Comparison of ENCODE assay signal across 26 mouse cellular contexts in genomic region chr7:129938141-129938540, GRCm38 (mm10).
DNase-seq lines count a peak whose midpoint lies in the region; ATAC-seq and TF ChIP-seq lines count a peak whose summit lies in the region.
"Had no signal": no experiment of that assay in that cellular context is flagged by ENCODE, and none has a peak within 500 bp of the region (broad histone marks: within the 10 kb centered on the region; RNA-seq: fewer than 3 reads in every experiment).

No protein-coding gene starts in this region.

- DNase-seq in intestine, embryonic 14.5 days (ENCODE audit: low spot score): no peak
- peak; percentile 21 for DNase-seq in midbrain, embryonic 11.5 days (ENCODE audit: low spot score, missing footprints)
- no peak for DNase-seq in midbrain, postnatal 0 days (ENCODE audit: low spot score)
- peak; percentile 66 for DNase-seq in large intestine, adult 2 months (ENCODE audit: low read depth, low spot score)
- DNase-seq in MN1 (ENCODE audit: low spot score): no peak
- DNase-seq in testis, postnatal 10 days (ENCODE audit: low spot score): no peak
- DNase-seq: adrenal gland, adult 2 months; adrenal gland, postnatal 10 days; adrenal gland, postnatal 25 days; B cell, adult 2 months; cerebellum, adult 11 months; cerebellum, adult 18-20 months; cerebellum, adult 8-10 months; cerebellum, adult 9-11 months; cerebellum, postnatal 14 days; cerebellum, postnatal 36 days; embryo, embryonic 11 days had no signal

- no peaks in the 10 kb centered on the region for H3K9me3 ChIP-seq in intestine, embryonic 14.5 days (ENCODE audit: control insufficient read depth, low read length)
- H3K9me3 ChIP-seq in intestine, embryonic 16.5 days (ENCODE audit: control insufficient read depth, low read length): no peaks in the 10 kb centered on the region
- H3K9me3 ChIP-seq in midbrain, embryonic 11.5 days (ENCODE audit: control insufficient read depth, low read length): no peaks in the 10 kb centered on the region
- no peaks in the 10 kb centered on the region for H3K9me3 ChIP-seq in midbrain, postnatal 0 days (ENCODE audit: low read length)
- H3K9me3 ChIP-seq: embryonic facial prominence, embryonic 13.5 days; embryonic facial prominence, embryonic 15.5 days; forebrain, embryonic 10.5 days; forebrain, embryonic 12.5 days had no signal

- TF ChIP-seq CTCF in midbrain, postnatal 0 days (IDR thresholded peaks at IDR 0.05): no peak

- no peaks in the 10 kb centered on the region for H3K27me3 ChIP-seq in intestine, embryonic 14.5 days (replicated peaks; ENCODE audit: control insufficient read depth, insufficient read depth, low read length)
- H3K27me3 ChIP-seq in intestine, embryonic 16.5 days (replicated peaks; ENCODE audit: control insufficient read depth, insufficient read depth, low read length): no peaks in the 10 kb centered on the region
- no peaks in the 10 kb centered on the region for H3K27me3 ChIP-seq in midbrain, embryonic 11.5 days (ENCODE audit: control insufficient read depth, insufficient read depth, low read length)
- no peaks in the 10 kb centered on the region for H3K27me3 ChIP-seq in midbrain, postnatal 0 days (ENCODE audit: insufficient read depth, low read length)
- H3K27me3 ChIP-seq: embryonic facial prominence, embryonic 13.5 days; embryonic facial prominence, embryonic 15.5 days; forebrain, embryonic 12.5 days had no signal

- no peaks in the 10 kb centered on the region for H3K4me1 ChIP-seq in intestine, embryonic 14.5 days (replicated peaks; ENCODE audit: control insufficient read depth, insufficient read depth, low read length)
- peaks cover 6% of the 10 kb centered on the region; the same call in 1 of the 2 replicates for H3K4me1 ChIP-seq in intestine, embryonic 16.5 days (ENCODE audit: control insufficient read depth, insufficient read depth, low read length)
- H3K4me1 ChIP-seq in midbrain, embryonic 11.5 days (ENCODE audit: control insufficient read depth, insufficient read depth, low read length): no peaks in the 10 kb centered on the region
- H3K4me1 ChIP-seq in midbrain, postnatal 0 days (ENCODE audit: insufficient read depth, low read length): no peaks in the 10 kb centered on the region
- H3K4me1 ChIP-seq: forebrain, embryonic 12.5 days had no signal

- no peak overlapping the region for H3K4me3 ChIP-seq in intestine, embryonic 14.5 days (ENCODE audit: low read depth, low read length)
- no peak overlapping the region for H3K4me3 ChIP-seq in intestine, embryonic 16.5 days (ENCODE audit: low read length)
- no peak overlapping the region for H3K4me3 ChIP-seq in midbrain, embryonic 11.5 days (ENCODE audit: low read depth, low read length)
- no peak overlapping the region for H3K4me3 ChIP-seq in midbrain, postnatal 0 days (ENCODE audit: low read depth, low read length)
- H3K4me3 ChIP-seq: embryonic facial prominence, embryonic 13.5 days; embryonic facial prominence, embryonic 15.5 days; erythroblast, embryonic 14.5 days; forebrain, embryonic 10.5 days; forebrain, embryonic 12.5 days had no signal

- peak; percentile 41; the same call in 1 of the 2 replicates for ATAC-seq in intestine, embryonic 14.5 days (replicated peaks; ENCODE audit: low FRiP score, low TSS enrichment, low read depth)
- ATAC-seq in intestine, embryonic 16.5 days: no peak; the same call in 1 of the 2 replicates
- ATAC-seq in midbrain, embryonic 11.5 days (ENCODE audit: low FRiP score): no peak
- ATAC-seq in midbrain, postnatal 0 days (ENCODE audit: low FRiP score): no peak
- ATAC-seq: CD4-positive, CD25-positive, alpha-beta regulatory T cell, adult 4 months; forebrain, embryonic 14.5 days had no signal

- H3K9ac ChIP-seq in intestine, embryonic 14.5 days (ENCODE audit: low read length): no peak overlapping the region
- no peak overlapping the region for H3K9ac ChIP-seq in intestine, embryonic 16.5 days (ENCODE audit: low read depth, low read length)
- no peak overlapping the region for H3K9ac ChIP-seq in midbrain, embryonic 11.5 days (ENCODE audit: low read length)
- no peak overlapping the region for H3K9ac ChIP-seq in midbrain, postnatal 0 days (replicated peaks; ENCODE audit: low read length, poor library complexity, severe bottlenecking)
- H3K9ac ChIP-seq: embryonic facial prominence, embryonic 13.5 days; embryonic facial prominence, embryonic 15.5 days; forebrain, embryonic 12.5 days had no signal

- H3K36me3 ChIP-seq in intestine, embryonic 14.5 days (ENCODE audit: control insufficient read depth, insufficient read depth, low read length): no peaks in the 10 kb centered on the region
- no peaks in the 10 kb centered on the region for H3K36me3 ChIP-seq in intestine, embryonic 16.5 days (ENCODE audit: control insufficient read depth, insufficient read depth, low read length)
- no peaks in the 10 kb centered on the region for H3K36me3 ChIP-seq in midbrain, embryonic 11.5 days (ENCODE audit: control insufficient read depth, insufficient read depth, low read length)
- H3K36me3 ChIP-seq in midbrain, postnatal 0 days (ENCODE audit: insufficient read depth, low read length): no peaks in the 10 kb centered on the region
- H3K36me3 ChIP-seq: embryonic facial prominence, embryonic 13.5 days; embryonic facial prominence, embryonic 15.5 days; forebrain, embryonic 10.5 days; forebrain, embryonic 12.5 days; G1E had no signal

- H3K27ac ChIP-seq in intestine, embryonic 14.5 days (ENCODE audit: low read depth): no peak overlapping the region
- no peak overlapping the region for H3K27ac ChIP-seq in intestine, embryonic 16.5 days (ENCODE audit: low read length)
- no peak overlapping the region for H3K27ac ChIP-seq in midbrain, embryonic 11.5 days (ENCODE audit: low read depth, low read length)
- no peak overlapping the region for H3K27ac ChIP-seq in midbrain, postnatal 0 days (ENCODE audit: low read depth, low read length)
- H3K27ac ChIP-seq: embryonic facial prominence, embryonic 13.5 days; embryonic facial prominence, embryonic 15.5 days; forebrain, embryonic 10.5 days; forebrain, embryonic 12.5 days had no signal

- no peak overlapping the region for H3K4me2 ChIP-seq in intestine, embryonic 14.5 days (ENCODE audit: low read length)
- no peak overlapping the region for H3K4me2 ChIP-seq in intestine, embryonic 16.5 days (ENCODE audit: low read depth, low read length)
- no peak overlapping the region for H3K4me2 ChIP-seq in midbrain, embryonic 11.5 days
- H3K4me2 ChIP-seq in midbrain, postnatal 0 days (ENCODE audit: low read depth, low read length, poor library complexity, severe bottlenecking): no peak overlapping the region
- H3K4me2 ChIP-seq: embryonic facial prominence, embryonic 13.5 days; embryonic facial prominence, embryonic 15.5 days; forebrain, embryonic 12.5 days had no signal

- 59% methylated on average over 10 of the region's 10 CpGs for WGBS in intestine, embryonic 14.5 days
- WGBS in intestine, embryonic 16.5 days: 53% methylated on average over 10 of the region's 10 CpGs
- 74% methylated on average over 10 of the region's 10 CpGs for WGBS in midbrain, embryonic 11.5 days
- WGBS in midbrain, postnatal 0 days: 71% methylated on average over 10 of the region's 10 CpGs
- WGBS in large intestine, adult 2 months: 28% methylated on average over 10 of the region's 10 CpGs

Comparison
In these comparisons a context has a peak if more than half of its experiments do, and no peak if none do; other contexts are left out.
1. DNase-seq: peak in midbrain, embryonic 11.5 days (single experiment) and large intestine, adult 2 months (single experiment); none in intestine, embryonic 14.5 days (single experiment), midbrain, postnatal 0 days (single experiment), MN1 (single experiment) and testis, postnatal 10 days (single experiment).